Mouse (Mus musculus): ENCODE measurements around the gene Olfr551. TPM values are rescaled to one million over a fixed set of nuclear protein-coding genes. Genes with fewer than 3 reads are reported as not detected.

Olfr551 gene
- total RNA-seq, 2 experiments from 2014 or later = not detected

Other genes with a start within 250 kb of the Olfr551 start
- gene Rrm1, start 150.2 kb downstream of the Olfr551 start, total RNA-seq (2021) = 10 to 100 TPM; 49.5 to 52.2 TPM
- gene Olfr543, start 110.2 kb downstream of the Olfr551 start, total RNA-seq (2021) = not detected
- not detected for gene Olfr544, start 103.6 kb downstream of the Olfr551 start, total RNA-seq (2021)
- not detected for gene Olfr545, start 92.3 kb downstream of the Olfr551 start, total RNA-seq (2021)
- gene Olfr547, start 57.1 kb downstream of the Olfr551 start, total RNA-seq (2021) = not detected
- not detected for gene Olfr548-ps1, start 51.0 kb downstream of the Olfr551 start, total RNA-seq (2021)
- not detected for gene Olfr549, start 42.0 kb downstream of the Olfr551 start, total RNA-seq (2021)
- 1 to 10 TPM; 4.7 to 6.4 TPM for gene Trim21, start 26.4 kb downstream of the Olfr551 start, total RNA-seq (2021)
- under 1 TPM in 1 of 2 experiments, not detected in 1; 0.10 TPM for gene Olfr550, start 20.4 kb downstream of the Olfr551 start, total RNA-seq (2021)
- not detected for gene Olfr552, start 5.9 kb upstream of the Olfr551 start, total RNA-seq (2021)
- gene Olfr553, start 26.3 kb upstream of the Olfr551 start, total RNA-seq (2021) = not detected
- not detected for gene Olfr554, start 46.5 kb upstream of the Olfr551 start, total RNA-seq (2021)
- not detected for gene Olfr555, start 66.9 kb upstream of the Olfr551 start, total RNA-seq (2021)
- not detected for gene Olfr556, start 73.0 kb upstream of the Olfr551 start, total RNA-seq (2021)
- 1 to 10 TPM; 7.2 to 9.0 TPM for gene Trim68, start 95.4 kb upstream of the Olfr551 start, total RNA-seq (2021)
- gene Olfr557, start 104.0 kb upstream of the Olfr551 start, total RNA-seq (2021) = not detected
- gene Olfr558, start 110.3 kb upstream of the Olfr551 start, total RNA-seq (2021) = 1 to 10 TPM; 3.3 to 5.2 TPM
- gene Olfr33, start 127.2 kb upstream of the Olfr551 start, total RNA-seq (2021) = not detected
- gene Olfr559, start 135.6 kb upstream of the Olfr551 start, total RNA-seq (2021) = not detected
- gene Olfr560, start 167.5 kb upstream of the Olfr551 start, total RNA-seq (2021) = under 1 TPM in 1 of 2 experiments, not detected in 1; 0.17 TPM
- gene Olfr78, start 167.6 kb upstream of the Olfr551 start, total RNA-seq (2021) = 1 to 10 TPM in 1 of 2 experiments, under 1 TPM in 1; 0.83 to 1.9 TPM
- under 1 TPM in 1 of 2 experiments, not detected in 1; 0.27 TPM for gene Olfr561, start 179.3 kb upstream of the Olfr551 start, total RNA-seq (2021)
- not detected for gene Olfr564, start 211.6 kb upstream of the Olfr551 start, total RNA-seq (2021)